Mouse (Mus musculus): ENCODE measurements around the gene Vmp1. TPM values are rescaled to one million over a fixed set of nuclear protein-coding genes. Genes with fewer than 3 reads are reported as not detected.

Gene Vmp1
- polyA plus RNA-seq, 1 experiment: 30.0 TPM

DNA sequence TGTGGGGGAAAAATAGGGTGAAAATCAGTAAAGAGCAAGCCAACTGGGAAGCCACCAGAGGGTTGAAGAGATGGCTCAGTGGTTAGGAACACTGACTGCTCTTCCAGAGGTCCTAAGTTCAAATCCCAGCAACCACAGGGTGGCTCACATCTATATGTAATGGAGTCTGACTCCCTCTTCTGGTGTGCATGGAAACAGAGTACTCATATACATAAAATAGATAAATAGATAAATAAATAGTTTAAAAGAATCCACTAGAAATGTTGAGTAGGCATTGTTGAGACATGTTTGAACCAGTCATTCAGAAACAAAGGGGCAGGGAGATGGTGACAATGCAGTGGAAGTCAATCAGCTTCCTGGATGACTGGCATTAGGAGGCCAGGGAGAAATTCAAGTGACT, 56.0 kb downstream of the Vmp1 start:
- H3K27me3 ChIP-seq (ENCODE audit: control insufficient read depth, insufficient read depth, low read length): no peaks in the 10 kb centered on the region
- H3K4me1 ChIP-seq (ENCODE audit: control insufficient read depth, insufficient read depth, insufficient read length): peaks cover 13% of the 10 kb centered on the region
- no peak overlapping the region for H3K4me3 ChIP-seq (ENCODE audit: extremely low read depth, insufficient read depth, insufficient read length)
- no peaks in the 10 kb centered on the region for H3K36me3 ChIP-seq (ENCODE audit: control insufficient read depth, insufficient read depth, low read length)
- TF ChIP-seq POLR2A (IDR thresholded peaks at IDR 0.05; ENCODE audit: low read depth, low read length): no peak
- TF ChIP-seq CTCF (IDR thresholded peaks at IDR 0.05; ENCODE audit: extremely low read depth, insufficient read depth, insufficient read length, insufficient replicate concordance): no peak
- no peak overlapping the region for H3K27ac ChIP-seq (ENCODE audit: insufficient read depth, low read length)
- no peak for DNase-seq (ENCODE audit: low read depth in 1 of 2, low spot score in 2 of 2)

DNA sequence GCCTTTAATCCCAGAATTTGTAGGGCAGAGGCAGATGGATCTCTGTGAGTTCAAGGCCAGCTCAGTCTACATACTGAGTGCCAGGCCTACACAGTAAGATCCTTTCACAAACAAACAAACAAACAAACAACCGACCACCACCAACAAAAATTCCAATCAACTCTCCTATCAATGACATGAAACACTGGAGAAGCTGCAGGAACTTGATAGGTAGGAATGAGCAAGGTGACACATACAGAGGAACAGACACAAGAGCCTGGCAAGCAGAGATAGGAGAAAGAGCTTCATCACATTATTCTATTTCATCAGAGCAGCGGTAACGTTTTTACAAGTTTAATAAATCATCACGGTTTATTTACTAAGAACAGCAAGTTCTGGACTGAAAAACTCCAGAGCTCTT, 56.9 kb downstream of the Vmp1 start:
- no peak overlapping the region for H3K4me3 ChIP-seq (ENCODE audit: extremely low read depth, insufficient read depth, insufficient read length)
- no peak for DNase-seq (ENCODE audit: low read depth in 1 of 2, low spot score in 2 of 2)
- peaks cover 13% of the 10 kb centered on the region for H3K4me1 ChIP-seq (ENCODE audit: control insufficient read depth, insufficient read depth, insufficient read length)
- TF ChIP-seq POLR2A (IDR thresholded peaks at IDR 0.05; ENCODE audit: low read depth, low read length): no peak
- TF ChIP-seq CTCF (IDR thresholded peaks at IDR 0.05; ENCODE audit: extremely low read depth, insufficient read depth, insufficient read length, insufficient replicate concordance): no peak
- no peaks in the 10 kb centered on the region for H3K27me3 ChIP-seq (ENCODE audit: control insufficient read depth, insufficient read depth, low read length)
- no peaks in the 10 kb centered on the region for H3K36me3 ChIP-seq (ENCODE audit: control insufficient read depth, insufficient read depth, low read length)
- 84% methylated on average over 4 of the region's 4 CpGs for WGBS
- no peak overlapping the region for H3K27ac ChIP-seq (ENCODE audit: insufficient read depth, low read length)

DNA sequence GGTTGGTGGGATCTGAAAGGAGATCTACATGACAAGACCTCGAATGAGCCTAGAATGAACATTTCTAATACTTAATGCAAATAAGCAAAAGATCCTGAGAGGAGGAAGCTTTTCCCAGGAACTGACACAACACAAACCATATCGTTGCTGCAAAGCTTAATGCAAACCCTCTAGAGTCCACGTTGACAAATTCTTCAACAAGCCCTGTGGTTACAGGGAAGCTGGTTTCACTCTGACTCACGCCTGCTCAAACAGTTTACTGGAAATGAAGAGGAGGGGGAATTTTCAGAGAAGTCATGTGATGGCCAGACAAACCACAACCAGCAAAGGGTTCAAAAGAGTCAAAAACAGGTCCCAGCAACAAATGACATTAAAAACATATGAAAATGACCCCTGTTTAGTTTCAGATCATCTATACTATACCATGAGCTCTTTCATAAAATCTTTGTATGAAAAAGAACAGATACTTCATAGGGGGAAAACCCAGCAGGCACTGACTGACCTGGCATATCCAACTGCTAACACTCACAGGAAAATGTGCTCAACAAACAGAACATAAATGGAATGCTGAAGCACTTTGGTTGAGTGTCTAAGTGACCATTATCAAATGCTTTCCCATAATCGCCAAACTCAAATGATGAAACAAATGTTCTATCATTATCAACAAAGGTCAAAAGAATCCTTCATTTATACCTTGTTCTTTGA, 59.2 kb downstream of the Vmp1 start:
- Histone ChIP-seq H3K4me1 (ENCODE audit: control insufficient read depth, insufficient read depth, insufficient read length) (peaks cover 13% of the 10 kb centered on the region), H3K27ac (ENCODE audit: insufficient read depth, low read length) (peak overlapping the region; percentile 41; the same call in 1 of the 2 replicates), H3K27me3 (ENCODE audit: control insufficient read depth, insufficient read depth, low read length) (no peaks in the 10 kb centered on the region), H3K36me3 (ENCODE audit: control insufficient read depth, insufficient read depth, low read length) (no peaks in the 10 kb centered on the region), H3K4me3 (ENCODE audit: extremely low read depth, insufficient read depth, insufficient read length) (no peak overlapping the region)
- no peak for TF ChIP-seq POLR2A (IDR thresholded peaks at IDR 0.05; ENCODE audit: low read depth, low read length)
- no peak for TF ChIP-seq CTCF (IDR thresholded peaks at IDR 0.05; ENCODE audit: extremely low read depth, insufficient read depth, insufficient read length, insufficient replicate concordance)
- WGBS: 13% methylated on average over 5 of the region's 5 CpGs
- peak; percentile 38 to 58 for DNase-seq (ENCODE audit: low read depth in 1 of 2, low spot score in 2 of 2)

DNA sequence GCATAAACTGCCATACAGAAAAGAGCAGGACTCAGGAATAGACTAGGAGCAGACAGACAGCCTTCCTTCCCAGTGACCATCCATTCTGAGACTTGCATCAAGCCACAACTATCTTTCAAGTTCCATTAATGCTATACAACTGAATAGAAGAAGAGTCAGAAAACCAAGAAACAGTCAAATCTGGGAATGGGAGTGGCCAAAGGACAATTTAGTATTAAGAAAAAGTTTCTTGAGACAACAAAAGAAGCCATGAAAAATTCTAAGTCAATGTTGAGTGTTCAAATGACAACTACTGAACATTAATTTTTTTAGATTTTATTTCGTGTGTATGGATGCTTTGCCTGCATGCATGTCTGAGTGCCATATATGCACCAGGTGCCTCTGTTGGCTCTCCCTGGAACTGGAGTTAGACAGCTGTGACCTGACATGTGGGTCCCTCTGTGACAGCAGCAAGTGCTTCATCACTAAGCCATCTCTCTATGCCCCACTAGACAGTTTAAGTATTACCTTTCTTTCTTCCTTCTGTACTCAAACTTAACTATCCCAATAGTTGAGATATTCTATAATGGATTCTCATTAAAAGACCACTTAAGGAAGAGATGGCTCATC, 60.1 kb downstream of the Vmp1 start:
- peak overlapping the region; percentile 41 for H3K27ac ChIP-seq (ENCODE audit: insufficient read depth, low read length)

DNA sequence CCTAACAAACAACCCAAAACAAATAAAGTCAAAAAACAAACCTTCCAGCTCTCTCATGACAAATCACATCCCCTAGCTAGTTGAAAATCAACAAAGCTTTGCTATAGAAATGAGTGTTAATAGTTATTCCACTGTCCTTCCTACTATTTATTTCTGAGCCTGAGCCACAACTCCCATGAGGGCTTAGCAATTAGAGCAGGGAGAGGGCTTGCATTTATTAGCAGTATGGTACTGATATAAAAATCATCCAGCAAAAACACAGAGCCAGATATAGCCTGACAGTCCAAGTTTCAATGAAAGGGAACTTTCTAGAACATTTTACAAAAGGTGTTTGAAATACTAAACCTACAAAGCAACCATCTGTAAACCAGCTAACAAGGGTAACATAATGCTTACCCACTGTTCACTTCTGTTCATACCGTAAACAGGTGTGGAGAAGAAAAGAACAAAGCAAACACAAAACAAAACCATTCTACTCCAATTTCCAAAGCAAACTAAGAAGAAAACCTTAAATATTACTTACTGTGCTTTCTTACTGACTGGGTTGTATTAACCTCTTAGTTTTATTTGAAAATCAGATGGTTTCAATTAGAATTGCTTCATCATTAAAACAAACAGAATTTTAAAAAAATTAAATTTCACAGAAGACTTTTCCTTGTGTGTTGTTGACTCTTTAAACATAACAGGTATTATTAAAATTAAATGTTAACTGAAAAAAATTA, 61.3 kb downstream of the Vmp1 start:
- Histone ChIP-seq H3K27me3 (ENCODE audit: control insufficient read depth, insufficient read depth, low read length) (no peaks in the 10 kb centered on the region), H3K4me3 (ENCODE audit: extremely low read depth, insufficient read depth, insufficient read length) (no peak overlapping the region), H3K4me1 (ENCODE audit: control insufficient read depth, insufficient read depth, insufficient read length) (peaks cover 13% of the 10 kb centered on the region), H3K36me3 (ENCODE audit: control insufficient read depth, insufficient read depth, low read length) (no peaks in the 10 kb centered on the region), H3K27ac (ENCODE audit: insufficient read depth, low read length) (no peak overlapping the region)
- 86% methylated on average over 1 of the region's 1 CpGs for WGBS
- TF ChIP-seq POLR2A (IDR thresholded peaks at IDR 0.05; ENCODE audit: low read depth, low read length) (no peak), CTCF (IDR thresholded peaks at IDR 0.05; ENCODE audit: extremely low read depth, insufficient read depth, insufficient read length, insufficient replicate concordance) (no peak)
- DNase-seq (ENCODE audit: low read depth in 1 of 2, low spot score in 2 of 2): no peak

More for the DNA sequence above, 60.1 kb downstream of the Vmp1 start:
- WGBS: 66% methylated on average over 1 of the region's 1 CpGs
- no peak for DNase-seq (ENCODE audit: low read depth in 1 of 2, low spot score in 2 of 2)
- H3K27me3 ChIP-seq (ENCODE audit: control insufficient read depth, insufficient read depth, low read length): no peaks in the 10 kb centered on the region
- H3K4me3 ChIP-seq (ENCODE audit: extremely low read depth, insufficient read depth, insufficient read length): no peak overlapping the region
- H3K36me3 ChIP-seq (ENCODE audit: control insufficient read depth, insufficient read depth, low read length): no peaks in the 10 kb centered on the region
- peaks cover 13% of the 10 kb centered on the region for H3K4me1 ChIP-seq (ENCODE audit: control insufficient read depth, insufficient read depth, insufficient read length)
- TF ChIP-seq CTCF (IDR thresholded peaks at IDR 0.05; ENCODE audit: extremely low read depth, insufficient read depth, insufficient read length, insufficient replicate concordance) (no peak), POLR2A (IDR thresholded peaks at IDR 0.05; ENCODE audit: low read depth, low read length) (no peak)

DNA sequence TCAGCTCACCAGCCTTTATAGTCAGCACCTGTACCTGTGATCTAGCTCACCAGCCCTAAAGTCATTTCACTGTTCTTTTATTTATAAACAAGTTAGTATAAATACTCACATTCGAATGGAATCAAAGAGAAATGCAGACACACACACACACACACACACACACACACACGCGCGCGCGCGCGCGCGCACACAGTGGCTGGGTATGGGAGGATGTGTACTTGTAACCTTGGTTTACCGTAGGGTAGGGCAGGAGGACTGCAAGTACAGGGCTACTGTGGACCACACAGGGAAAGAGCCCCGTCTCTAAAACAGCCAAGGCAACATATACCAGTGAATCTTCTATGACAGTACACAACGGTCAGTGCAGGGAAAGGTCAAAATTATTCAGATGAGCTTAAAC, 62.5 kb downstream of the Vmp1 start:
- TF ChIP-seq CTCF (IDR thresholded peaks at IDR 0.05; ENCODE audit: extremely low read depth, insufficient read depth, insufficient read length, insufficient replicate concordance) (no peak), POLR2A (IDR thresholded peaks at IDR 0.05; ENCODE audit: low read depth, low read length) (no peak)
- Histone ChIP-seq H3K27me3 (ENCODE audit: control insufficient read depth, insufficient read depth, low read length) (no peaks in the 10 kb centered on the region), H3K27ac (ENCODE audit: insufficient read depth, low read length) (no peak overlapping the region), H3K4me3 (ENCODE audit: extremely low read depth, insufficient read depth, insufficient read length) (no peak overlapping the region), H3K36me3 (ENCODE audit: control insufficient read depth, insufficient read depth, low read length) (no peaks in the 10 kb centered on the region), H3K4me1 (ENCODE audit: control insufficient read depth, insufficient read depth, insufficient read length) (peaks cover 13% of the 10 kb centered on the region)
- DNase-seq (ENCODE audit: low read depth in 1 of 2, low spot score in 2 of 2): no peak
- 94% methylated on average over 13 of the region's 13 CpGs for WGBS
